Mouse (Mus musculus) myocyte (in vitro differentiated cells): ENCODE measurements around the gene Sema7a.

Experiments
- CEBPB ChIP-seq: IDR thresholded peaks from 2 replicates; pipeline ENCODE4 v1.6.1; 2011; ENCODE audit warnings: mild to moderate bottlenecking, moderate library complexity; ENCODE audit not compliant: poor library complexity, insufficient read depth, severe bottlenecking
- E2F4 ChIP-seq: IDR thresholded peaks from one replicate; pipeline ENCODE4 v1.6.1; 2011; ENCODE audit warnings: mild to moderate bottlenecking, control low read depth, moderate library complexity; ENCODE audit not compliant: insufficient read depth
- MAX ChIP-seq: IDR thresholded peaks from one replicate; pipeline ENCODE4 v1.6.1; 2011; ENCODE audit warnings: low read depth, mild to moderate bottlenecking, control low read depth
- MYOG ChIP-seq, 3 experiments: IDR thresholded peaks; one replicate each; pipeline ENCODE4 v1.6.1; 2011; ENCODE audit warnings: control low read depth in 2 of 3, low read depth in 2 of 3, mild to moderate bottlenecking in 2 of 3; ENCODE audit not compliant: insufficient read length in 2 of 3, control insufficient read depth in 1 of 3, insufficient read depth in 1 of 3
- POLR2A ChIP-seq: IDR thresholded peaks from one replicate; pipeline ENCODE4 v1.6.1; 2011; ENCODE audit warnings: low read depth, mild to moderate bottlenecking, control low read depth, moderate library complexity; ENCODE audit not compliant: insufficient read length
- POLR2AphosphoS2 ChIP-seq: IDR thresholded peaks from one replicate; pipeline ENCODE4 v1.6.1; 2011; ENCODE audit warnings: low read depth, control low read depth; ENCODE audit not compliant: insufficient read length
- SRF ChIP-seq: IDR thresholded peaks from one replicate; pipeline ENCODE4 v1.6.1; 2011; ENCODE audit warnings: low read depth; ENCODE audit not compliant: control insufficient read depth, insufficient read length
- TCF12 ChIP-seq: IDR thresholded peaks from one replicate; pipeline ENCODE4 v1.6.1; 2011; ENCODE audit warnings: mild to moderate bottlenecking, control low read depth; ENCODE audit not compliant: poor library complexity, insufficient read depth, severe bottlenecking
- TCF3 ChIP-seq: IDR thresholded peaks from one replicate; pipeline ENCODE4 v1.6.1; 2011; ENCODE audit warnings: low read depth, control low read depth; ENCODE audit not compliant: insufficient read length
- USF1 ChIP-seq: IDR thresholded peaks from one replicate; pipeline ENCODE4 v1.6.1; 2011; ENCODE audit warnings: low read depth, mild to moderate bottlenecking, control low read depth, moderate library complexity

DNA sequence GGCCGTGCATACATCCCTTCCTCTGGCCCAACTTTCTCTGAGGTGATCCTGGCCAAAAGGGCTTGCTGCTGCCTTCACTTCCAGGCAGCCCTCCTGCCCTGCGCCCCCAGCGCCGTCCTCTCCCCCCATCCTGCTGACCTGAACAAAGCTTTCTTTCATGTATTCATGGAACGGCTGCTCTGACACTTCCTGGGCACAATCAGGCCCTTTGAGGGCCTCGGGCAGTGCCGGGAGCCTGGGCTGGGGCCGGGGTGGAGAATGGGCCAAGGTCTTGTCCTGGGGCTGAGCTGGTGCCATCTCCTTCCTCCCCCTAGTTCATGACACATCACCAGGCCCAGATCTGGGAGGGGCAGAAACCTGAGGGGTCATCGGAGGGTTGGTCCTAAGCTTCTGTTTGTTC, 10.6 kb downstream of the Sema7a start:
- TF ChIP-seq POLR2A (no peak), USF1 (no peak), POLR2AphosphoS2 (no peak), E2F4 (no peak), TCF12 (no peak), MAX (no peak), CEBPB (no peak), TCF3 (no peak), MYOG (IDR thresholded peaks at IDR 0.05; ENCODE audit: control insufficient read depth in 1 of 3, insufficient read depth in 1 of 3, insufficient read length in 2 of 3, low read depth in 2 of 3) (no peak), SRF (no peak)
